Mouse (Mus musculus) left cerebral cortex, adult 2 months (tissue): ENCODE measurements at regions not wholly inside any gene's neighbourhood (a gene's known extent, or its start where the extent isn't known, plus 50 kb on each side); places are given as distances from the start of the nearest gene placed in this dataset.
A peak's percentile ranks its signal among the peaks of the same experiment; 100 is the strongest.

ENCODE experiments used
- DNase-seq, 2 experiments: peaks; one replicate each; pipeline ENCODE4 v3.0.0; 2021 to 2022; ENCODE audit warnings: low spot score in 2 of 2, mixed read lengths in 1 of 2; ENCODE audit errors: extremely low spot score in 1 of 2
- H3K27ac ChIP-seq: fragments of 200-600 bp; 2 replicates; pipeline ENCODE4 v1.8.1; 2022
- H3K4me3 ChIP-seq: fragments of 200-600 bp; 2 replicates; pipeline ENCODE4 v1.8.1; 2022
- CTCF ChIP-seq: fragments of 200-600 bp; IDR thresholded peaks from 2 replicates; pipeline ENCODE4 v1.8.1; 2022; ENCODE audit warnings: antibody characterized with exemption, mild to moderate bottlenecking, moderate library complexity
- intact Hi-C: fragments of 180-260 bp; cut with DNase I; formaldehyde crosslinking; loops from one replicate; pipeline ENCODE4 v1.15.1; 2025

GRCm38 (mm10) chr10:110586507-110586906 lies 130.5 kb upstream of the Nav3 start:
- TF ChIP-seq CTCF: no peak
- intact Hi-C loops: no loop called here
- H3K4me3 ChIP-seq: no peak overlapping the region
- no peak overlapping the region for H3K27ac ChIP-seq
- no peak for DNase-seq

GRCm38 (mm10) chr10:110587529-110587928 lies 131.5 kb upstream of the Nav3 start:
- no peak for DNase-seq
- Histone ChIP-seq H3K4me3 (no peak overlapping the region), H3K27ac (0 out of 2 replicates have a peak overlapping the region, but pooled peaks have one; percentile 15)
- no peak for TF ChIP-seq CTCF
- intact Hi-C loops: no loop called here

- Histone ChIP-seq H3K27ac (no peak overlapping the region), H3K4me3 (no peak overlapping the region)
- peak; percentile 32 for TF ChIP-seq CTCF
- DNase-seq: peak; percentile 32 to 45
- intact Hi-C loops: loop anchor here (2.0 to 5.0 kb wide), 2 partner anchors 18 to 678 kb away; no protein-coding TSS in a partner anchor
Observed at GRCm38 (mm10) chr10:110600352-110600853, 144.4 kb upstream of the Nav3 start.

- DNase-seq: no peak
- H3K4me3 ChIP-seq: no peak overlapping the region
- no peak for TF ChIP-seq CTCF
- no peak overlapping the region for H3K27ac ChIP-seq
- intact Hi-C loops: no loop called here
Observed at GRCm38 (mm10) chr10:110610336-110610735, 134.9 kb upstream of the E2f7 start.

- intact Hi-C loops: no loop called here
- no peak overlapping the region for H3K27ac ChIP-seq
- no peak overlapping the region for H3K4me3 ChIP-seq
- no peak for TF ChIP-seq CTCF
- DNase-seq: no peak
Observed at GRCm38 (mm10) chr10:110617004-110617403, 128.2 kb upstream of the E2f7 start.

GRCm38 (mm10) chr10:110619193-110619592 lies 126.0 kb upstream of the E2f7 start:
- Histone ChIP-seq H3K27ac (0 out of 2 replicates have a peak overlapping the region, but pooled peaks have one; percentile 21), H3K4me3 (no peak overlapping the region)
- peak in 1 of 2 experiments; percentile 24 for DNase-seq
- intact Hi-C loops: loop anchor here (2.0 kb wide), 1 partner anchor 18 kb away; no protein-coding TSS in a partner anchor
- TF ChIP-seq CTCF: no peak

- Histone ChIP-seq H3K27ac (no peak overlapping the region), H3K4me3 (no peak overlapping the region)
- intact Hi-C loops: no loop called here
- no peak for TF ChIP-seq CTCF
- no peak for DNase-seq
Observed at GRCm38 (mm10) chr10:110625644-110626043, 119.6 kb upstream of the E2f7 start.

- DNase-seq: no peak
- TF ChIP-seq CTCF: no peak
- Histone ChIP-seq H3K27ac (no peak overlapping the region), H3K4me3 (no peak overlapping the region)
- intact Hi-C loops: no loop called here
Observed at GRCm38 (mm10) chr10:110640406-110640805, 104.8 kb upstream of the E2f7 start.

GRCm38 (mm10) chr10:110642065-110642690 lies 103.1 kb upstream of the E2f7 start:
- no peak for DNase-seq
- no peak for TF ChIP-seq CTCF
- H3K4me3 ChIP-seq: no peak overlapping the region
- no peak overlapping the region for H3K27ac ChIP-seq
- intact Hi-C loops: no loop called here

GRCm38 (mm10) chr10:110647603-110648002 lies 97.6 kb upstream of the E2f7 start:
- Histone ChIP-seq H3K4me3 (no peak overlapping the region), H3K27ac (no peak overlapping the region)
- intact Hi-C loops: no loop called here
- no peak for DNase-seq
- no peak for TF ChIP-seq CTCF

- no peak for TF ChIP-seq CTCF
- intact Hi-C loops: loop anchor here (2.0 kb wide), 1 partner anchor 193 kb away; the partner anchor contains the start of gene Nav3
- DNase-seq: no peak
- Histone ChIP-seq H3K4me3 (no peak overlapping the region), H3K27ac (no peak overlapping the region)
Observed at GRCm38 (mm10) chr10:110650107-110650506, 95.1 kb upstream of the E2f7 start.

- intact Hi-C loops: loop anchor here (2.0 kb wide), 1 partner anchor 194 kb away; the partner anchor contains the start of gene Nav3
- DNase-seq: no peak
- peak; percentile 60 for TF ChIP-seq CTCF
Observed at GRCm38 (mm10) chr10:110650851-110651250, 94.4 kb upstream of the E2f7 start.

GRCm38 (mm10) chr10:110654070-110654469 lies 91.2 kb upstream of the E2f7 start:
- H3K4me3 ChIP-seq: no peak overlapping the region
- intact Hi-C loops: no loop called here
- DNase-seq: no peak
- TF ChIP-seq CTCF: no peak
- H3K27ac ChIP-seq: no peak overlapping the region

More at GRCm38 (mm10) chr10:110650851-110651250, 94.4 kb upstream of the E2f7 start:
- Histone ChIP-seq H3K4me3 (no peak overlapping the region), H3K27ac (no peak overlapping the region)
